Mouse (Mus musculus) liver, postnatal 0 days (tissue): ENCODE data around the gene Rpia. TPM values are rescaled to one million over a fixed set of nuclear protein-coding genes. Genes with fewer than 3 reads are reported as not detected.

Experiments
- ATAC-seq: fragments of 200-750 bp; cut with Nextera tagmentation; 2 replicates; pipeline ENCODE4 v1.8.0; 2017; ENCODE audit warnings: mild to moderate bottlenecking, moderate library complexity
- DNase-seq: peaks from one replicate; pipeline ENCODE4 v3.0.0-alpha.2; 2016
- H3K27ac ChIP-seq: fragments of 300-500 bp; sonication (generic); 2 replicates; pipeline ENCODE4 v1.5.1; 2014; ENCODE audit warnings: antibody characterized with exemption, moderate library complexity, mild to moderate bottlenecking, low read depth
- H3K27me3 ChIP-seq: fragments of 300-500 bp; sonication (generic); 2 replicates; pipeline ENCODE4 v1.6.1; 2014; ENCODE audit warnings: low read length, control low read depth, mixed read lengths; ENCODE audit not compliant: insufficient read depth
- H3K36me3 ChIP-seq: fragments of 300-500 bp; sonication (generic); replicated peaks from 2 replicates; pipeline ENCODE4 v1.6.1; 2014; ENCODE audit warnings: mild to moderate bottlenecking, control low read depth, low read length, moderate library complexity, mixed read lengths; ENCODE audit not compliant: insufficient read depth
- H3K4me1 ChIP-seq: fragments of 300-500 bp; sonication (generic); 2 replicates; pipeline ENCODE4 v1.6.1; 2014; ENCODE audit warnings: antibody characterized with exemption, mild to moderate bottlenecking, control low read depth; ENCODE audit not compliant: insufficient read depth
- H3K4me2 ChIP-seq: fragments of 300-500 bp; sonication (generic); 2 replicates; pipeline ENCODE4 v1.6.1; 2014; ENCODE audit warnings: low read depth, mild to moderate bottlenecking, low read length, moderate library complexity, mixed read lengths
- H3K4me3 ChIP-seq: fragments of 300-500 bp; sonication (generic); 2 replicates; pipeline ENCODE4 v1.5.1; 2014; ENCODE audit warnings: low read depth, low read length
- H3K9ac ChIP-seq: fragments of 300-500 bp; sonication (generic); replicated peaks from 2 replicates; pipeline ENCODE4 v1.6.1; 2014; ENCODE audit warnings: mild to moderate bottlenecking, moderate library complexity
- H3K9me3 ChIP-seq: fragments of 300-500 bp; sonication (generic); 2 replicates; pipeline ENCODE4 v1.6.1; 2016; ENCODE audit warnings: mild to moderate bottlenecking, control low read depth, low read length, mixed read lengths
- CTCF ChIP-seq: sonication (generic); IDR thresholded peaks from 2 replicates; pipeline ENCODE4 v1.5.1; 2016; ENCODE audit warnings: antibody characterized with exemption, low read depth
- EP300 ChIP-seq: IDR thresholded peaks from 2 replicates; pipeline ENCODE4 v1.6.1; 2016; ENCODE audit warnings: antibody characterized with exemption, low read depth, mild to moderate bottlenecking
- WGBS: fragments of 180-500 bp; shearing (Covaris S2); extraction: QIAGEN DNeasy Blood & Tissue Kit; methylation state at CpG from one replicate; pipeline ENCODE4 v1.1.7; 2014; ENCODE audit not compliant: insufficient replicate concordance; 5-methylcytosine and 5-hydroxymethylcytosine counted together
- polyA plus RNA-seq: library from polyadenylated mRNA; unstranded; fragments of >200 nt; fragmentation: Nextera tagmentation; extraction: Ambion mirVana; gene quantifications from 2 replicates; pipeline ENCODE4 v1.2.1, GENCODE M21; 2015

Rpia gene
- polyA plus RNA-seq = 1.9 and 2.2 TPM in 2 replicates

DNA sequence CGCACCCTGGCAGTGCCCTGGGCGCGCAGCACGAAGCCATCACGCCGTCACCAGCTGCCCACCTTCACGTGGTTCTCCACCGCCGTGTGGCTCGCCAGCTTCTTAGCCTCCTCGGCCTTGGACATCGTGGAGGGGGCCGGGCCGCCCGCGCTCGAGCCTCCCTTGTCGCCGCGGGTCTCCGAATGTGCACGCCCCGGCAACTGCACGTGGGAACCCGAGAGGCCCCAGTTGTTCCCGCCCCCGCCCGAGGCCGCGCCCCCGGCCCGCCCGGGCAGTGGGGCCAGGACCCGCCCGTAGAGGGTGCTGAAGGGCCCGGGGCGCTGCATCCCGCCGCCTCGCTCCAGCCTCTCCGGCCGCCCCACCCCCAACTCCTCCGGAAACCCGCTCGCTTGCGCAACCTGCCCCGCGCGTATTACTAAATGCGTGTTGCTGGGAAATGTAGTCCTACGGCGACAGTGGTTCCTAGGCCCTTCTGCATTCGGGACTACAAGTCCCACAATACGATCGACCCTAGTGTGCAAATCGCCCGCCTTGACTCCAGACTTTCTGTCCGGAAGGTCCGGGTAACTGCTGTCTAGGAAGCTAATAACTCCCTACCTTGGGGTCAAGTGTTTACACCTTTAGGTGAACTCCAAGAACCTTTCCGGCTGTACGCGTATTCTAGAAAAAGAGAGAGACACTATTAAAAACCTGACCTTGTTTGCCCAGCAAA, at the start of gene Rpia:
TSS of gene Rpia (minus strand) at position 409 of the 712 bp plus-strand sequence.
- ATAC-seq = peak; percentile 93
- peak within 1 kb of the TSS; percentile 74 for H3K4me3 ChIP-seq
- WGBS = 2% methylated on average over 62 of the region's 62 CpGs
- H3K27me3 ChIP-seq = no peaks in the 10 kb centered on the region
- peaks cover 45% of the 10 kb centered on the region for H3K4me1 ChIP-seq
- H3K27ac ChIP-seq = peak within 1 kb of the TSS; percentile 89
- H3K9ac ChIP-seq = peak within 1 kb of the TSS; percentile 74
- no peaks in the 10 kb centered on the region for H3K9me3 ChIP-seq
- H3K4me2 ChIP-seq = peak within 1 kb of the TSS; percentile 95
- no peaks in the 10 kb centered on the region; the same call in none of the 2 replicates for H3K36me3 ChIP-seq
- DNase-seq = peak; percentile 99
- TF ChIP-seq EP300 (peak; percentile 73), CTCF (peak; percentile 60)

DNA sequence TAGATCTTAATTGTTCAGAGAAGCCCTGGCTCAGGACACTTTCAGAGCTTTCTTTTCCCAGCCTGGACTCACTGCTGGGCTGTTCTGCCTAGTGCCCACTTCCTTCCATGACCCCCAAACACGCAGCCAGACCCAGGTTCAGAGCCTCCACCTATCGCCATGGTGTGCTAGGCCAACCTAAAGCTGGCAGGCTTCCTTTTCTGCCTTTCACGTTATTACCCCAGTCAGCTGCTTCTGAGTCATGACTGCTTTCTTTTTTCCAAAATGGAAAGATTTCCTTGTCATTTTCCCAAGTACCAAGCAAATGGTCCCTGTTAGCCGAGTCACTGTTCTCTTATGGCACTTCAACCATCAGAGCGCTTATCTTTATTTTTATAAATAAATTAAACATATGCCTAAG, 48.2 kb upstream of the Rpia start:
- ATAC-seq (no peak), DNase-seq (no peak)
- H3K27me3 ChIP-seq = no peaks in the 10 kb centered on the region
- H3K4me2 ChIP-seq = no peak overlapping the region
- WGBS = 64% methylated on average over 5 of the region's 5 CpGs
- no peaks in the 10 kb centered on the region for H3K36me3 ChIP-seq
- H3K9ac ChIP-seq = no peak overlapping the region
- H3K27ac ChIP-seq = no peak overlapping the region
- TF ChIP-seq EP300 (no peak), CTCF (no peak)
- no peaks in the 10 kb centered on the region for H3K9me3 ChIP-seq
- no peak overlapping the region for H3K4me3 ChIP-seq
- H3K4me1 ChIP-seq = peaks cover 9% of the 10 kb centered on the region

DNA sequence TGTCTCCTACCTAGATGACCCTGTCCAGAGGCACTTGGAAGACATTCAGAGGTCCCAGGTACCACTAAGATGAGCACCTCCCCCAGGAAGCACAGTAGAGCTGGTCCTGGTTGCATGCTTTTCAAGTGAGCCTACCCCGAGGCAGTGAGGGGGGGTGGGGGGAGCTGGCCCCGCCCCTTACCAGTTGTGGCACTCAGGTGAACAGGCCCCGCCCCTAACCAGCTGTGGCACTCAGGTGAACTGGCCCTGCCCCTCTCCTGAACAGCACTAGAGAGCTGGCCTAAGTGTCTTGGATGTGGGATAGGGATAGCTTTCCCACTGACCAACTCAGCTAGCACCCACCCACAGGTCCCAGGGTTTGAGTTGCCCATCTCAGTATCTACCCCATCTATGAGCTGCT, 46.5 kb upstream of the Rpia start:
- H3K4me1 ChIP-seq = peaks cover 7% of the 10 kb centered on the region
- H3K9me3 ChIP-seq = no peaks in the 10 kb centered on the region
- H3K9ac ChIP-seq = no peak overlapping the region
- H3K4me2 ChIP-seq = no peak overlapping the region
- TF ChIP-seq EP300 = no peak
- TF ChIP-seq CTCF = no peak
- no peaks in the 10 kb centered on the region for H3K27me3 ChIP-seq
- 45% methylated on average over 3 of the region's 3 CpGs for WGBS
- no peak overlapping the region for H3K4me3 ChIP-seq
- H3K36me3 ChIP-seq = no peaks in the 10 kb centered on the region
- ATAC-seq (no peak), DNase-seq (no peak)
- no peak overlapping the region for H3K27ac ChIP-seq

DNA sequence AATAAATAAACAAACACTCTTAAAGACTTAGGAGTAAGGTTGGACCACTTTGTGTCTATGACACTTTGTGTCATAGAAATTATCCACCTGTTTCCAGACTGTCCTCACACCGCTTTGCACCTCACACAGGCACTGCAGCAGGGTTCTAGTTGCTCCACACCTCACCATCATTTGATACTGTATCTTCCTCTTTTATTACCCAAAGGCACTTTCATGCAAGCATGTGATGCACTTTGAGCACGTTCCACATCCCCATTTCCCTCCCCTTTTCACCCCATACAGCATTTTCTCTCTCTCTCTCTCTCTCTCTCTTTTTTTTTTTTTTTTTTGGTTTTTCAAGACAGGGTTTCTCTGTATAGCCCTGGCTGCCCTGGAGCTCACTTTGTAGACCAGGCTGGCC, 45.3 kb upstream of the Rpia start:
- WGBS = 59% methylated on average over 2 of the region's 2 CpGs
- no peaks in the 10 kb centered on the region for H3K27me3 ChIP-seq

DNA sequence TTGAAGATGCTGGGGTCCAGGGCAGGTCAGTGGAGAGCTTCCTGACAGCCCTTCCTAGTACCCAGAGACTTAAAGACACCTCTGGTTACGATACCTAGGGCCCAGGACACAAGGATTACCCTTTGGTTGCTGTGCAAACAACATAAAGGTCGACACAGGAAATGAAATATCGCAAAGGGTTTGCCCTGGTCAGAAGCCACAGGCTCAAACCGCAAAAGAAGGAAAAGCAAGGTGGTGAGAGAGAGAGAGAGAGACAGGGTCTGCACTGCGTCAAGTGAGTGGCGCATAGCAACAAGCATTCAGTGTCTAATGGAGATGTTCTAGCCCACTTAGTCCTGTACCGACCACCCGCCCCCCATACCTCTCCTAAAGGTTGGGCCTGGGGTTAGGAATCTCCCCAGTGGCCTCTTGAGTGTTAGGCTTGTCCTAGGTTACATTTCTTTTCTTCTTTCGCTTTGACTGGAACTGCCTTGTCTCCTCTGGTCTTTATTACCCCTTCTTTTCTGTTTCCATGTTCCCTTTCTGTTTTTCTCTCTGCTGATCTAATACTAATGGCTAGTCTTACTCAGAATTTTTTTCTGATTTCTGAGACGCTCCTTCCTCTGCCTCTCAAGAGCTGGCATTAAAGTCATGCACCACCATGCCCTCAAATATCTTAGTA, 39.3 kb upstream of the Rpia start:
- Histone ChIP-seq H3K36me3 (no peaks in the 10 kb centered on the region), H3K27me3 (no peaks in the 10 kb centered on the region), H3K4me1 (peaks cover 3% of the 10 kb centered on the region; the same call in 1 of the 2 replicates), H3K9ac (no peak overlapping the region), H3K27ac (no peak overlapping the region), H3K4me2 (0 out of 2 replicates have a peak overlapping the region, but pooled peaks have one; percentile 3), H3K9me3 (no peaks in the 10 kb centered on the region), H3K4me3 (no peak overlapping the region)
- no peak for ATAC-seq
- no peak for TF ChIP-seq CTCF
- no peak for TF ChIP-seq EP300
- no peak for DNase-seq
- 47% methylated on average over 10 of the region's 10 CpGs for WGBS

More for the DNA sequence above, 45.3 kb upstream of the Rpia start:
- no peaks in the 10 kb centered on the region for H3K4me1 ChIP-seq
- H3K27ac ChIP-seq = no peak overlapping the region
- DNase-seq (no peak), ATAC-seq (no peak)
- no peaks in the 10 kb centered on the region for H3K9me3 ChIP-seq
- H3K4me2 ChIP-seq = no peak overlapping the region
- no peaks in the 10 kb centered on the region for H3K36me3 ChIP-seq
- no peak overlapping the region for H3K9ac ChIP-seq
- no peak overlapping the region for H3K4me3 ChIP-seq
- TF ChIP-seq EP300 (no peak), CTCF (no peak)

DNA sequence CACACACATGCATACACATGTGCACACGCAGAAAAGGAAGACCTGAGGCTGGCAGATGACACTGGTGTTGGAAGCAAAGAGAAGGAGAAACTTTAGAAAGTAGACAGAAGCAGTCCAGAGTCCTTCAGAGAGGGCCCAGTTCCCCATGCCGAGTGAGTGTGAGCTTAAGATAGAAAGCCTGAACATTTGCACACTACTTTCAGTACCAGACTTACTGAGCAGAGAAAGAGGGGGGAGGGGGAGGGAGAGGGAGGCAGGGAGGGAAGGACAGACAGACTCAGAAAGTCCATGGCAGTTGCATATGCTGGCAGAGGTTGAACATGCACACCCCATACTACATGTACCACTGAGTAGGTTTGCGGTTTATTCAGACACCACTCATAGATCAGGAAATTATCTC, 38.5 kb upstream of the Rpia start:
- Histone ChIP-seq H3K27me3 (no peaks in the 10 kb centered on the region), H3K9ac (no peak overlapping the region), H3K36me3 (no peaks in the 10 kb centered on the region), H3K4me2 (no peak overlapping the region), H3K4me3 (no peak overlapping the region), H3K9me3 (no peaks in the 10 kb centered on the region), H3K4me1 (peaks cover 3% of the 10 kb centered on the region; the same call in 1 of the 2 replicates), H3K27ac (no peak overlapping the region)
- DNase-seq (no peak), ATAC-seq (no peak)
- 49% methylated on average over 3 of the region's 3 CpGs for WGBS
- no peak for TF ChIP-seq CTCF
- TF ChIP-seq EP300 = no peak
